Mouse (Mus musculus): Measurements from ENCODE around the gene Taok3. TPM values are rescaled to one million over a fixed set of nuclear protein-coding genes. Genes with fewer than 3 reads are reported as not detected.
A peak's percentile ranks its signal among the peaks of the same experiment; 100 is the strongest.

Taok3 gene
- total and polyA plus RNA-seq, 2 experiments from 2014 or later = 1.1 to 5.8 TPM

DNA sequence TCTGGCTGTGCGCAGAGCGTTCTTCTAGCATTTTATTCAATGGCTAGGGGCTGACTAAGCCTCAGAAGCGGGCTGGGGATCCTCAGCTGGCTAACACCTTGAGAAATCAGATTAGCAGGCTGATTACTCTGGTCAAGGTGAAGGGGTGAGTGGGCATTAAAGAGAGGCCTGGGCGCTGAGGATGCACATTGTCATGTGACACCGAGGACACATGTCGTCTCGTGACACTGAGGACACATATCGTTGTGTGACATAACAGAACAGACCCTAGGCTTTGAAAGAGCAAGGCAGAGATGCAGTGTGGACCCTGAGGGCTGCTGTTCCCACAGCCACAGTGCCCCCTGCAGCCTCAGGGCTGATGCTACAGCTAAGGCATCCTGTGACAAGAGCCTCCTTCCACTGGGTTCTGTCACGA, 23.8 kb downstream of the Taok3 start:
- Histone ChIP-seq H3K4me2 (ENCODE audit: low read depth, low read length) (no peak overlapping the region), H3K27ac (ENCODE audit: low read depth) (no peak overlapping the region), H3K36me3 (replicated peaks; ENCODE audit: control insufficient read depth, insufficient read depth, low read length) (no peaks in the 10 kb centered on the region), H3K4me1 (ENCODE audit: control insufficient read depth, insufficient read depth) (no peaks in the 10 kb centered on the region), H3K27me3 (ENCODE audit: control insufficient read depth, insufficient read depth, low read length) (no peaks in the 10 kb centered on the region), H3K4me3 (ENCODE audit: low read depth, low read length) (no peak overlapping the region), H3K9me3 (replicated peaks; ENCODE audit: control insufficient read depth, low read length) (peaks cover 4% of the 10 kb centered on the region; the same call in 1 of the 2 replicates), H3K9ac (replicated peaks; ENCODE audit: low read depth, low read length) (no peak overlapping the region)
- no peak for TF ChIP-seq EP300 (IDR thresholded peaks at IDR 0.05; ENCODE audit: low read depth)
- peak; percentile 59 for TF ChIP-seq CTCF (IDR thresholded peaks at IDR 0.05; ENCODE audit: low read depth)
- peak; percentile 31 for DNase-seq (ENCODE audit: low spot score)
- ATAC-seq (ENCODE audit: insufficient read depth, low read depth) = peak; percentile 39; the same call in 1 of the 2 replicates
- WGBS = 45% methylated on average over 9 of the region's 9 CpGs

DNA sequence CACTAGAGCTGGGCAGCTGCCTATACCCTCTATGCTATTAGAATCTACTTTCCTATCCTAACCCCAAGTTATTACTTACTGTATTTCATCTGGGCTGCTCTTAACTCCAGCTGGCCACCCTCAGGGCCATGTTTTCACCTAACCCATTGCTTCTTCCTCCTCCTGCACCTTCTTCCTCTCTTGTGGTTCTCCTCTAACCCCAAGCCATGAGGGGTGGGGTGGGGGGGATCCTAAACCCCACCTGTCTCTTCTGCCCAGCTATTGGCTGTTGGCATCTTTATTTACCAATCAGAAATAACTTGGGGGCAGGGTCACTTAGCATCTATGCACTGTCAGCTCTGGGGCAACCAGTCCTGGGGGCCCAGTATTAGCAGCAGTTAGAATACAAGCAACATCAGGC, 26.2 kb downstream of the Taok3 start:
- Histone ChIP-seq H3K36me3 (replicated peaks; ENCODE audit: control insufficient read depth, insufficient read depth, low read length) (no peaks in the 10 kb centered on the region), H3K27ac (ENCODE audit: low read depth) (no peak overlapping the region), H3K27me3 (ENCODE audit: control insufficient read depth, insufficient read depth, low read length) (no peaks in the 10 kb centered on the region), H3K9me3 (replicated peaks; ENCODE audit: control insufficient read depth, low read length) (peaks cover 4% of the 10 kb centered on the region; the same call in 1 of the 2 replicates), H3K4me1 (ENCODE audit: control insufficient read depth, insufficient read depth) (no peaks in the 10 kb centered on the region), H3K4me2 (ENCODE audit: low read depth, low read length) (no peak overlapping the region), H3K4me3 (ENCODE audit: low read depth, low read length) (no peak overlapping the region), H3K9ac (replicated peaks; ENCODE audit: low read depth, low read length) (no peak overlapping the region)
- TF ChIP-seq EP300 (IDR thresholded peaks at IDR 0.05; ENCODE audit: low read depth) = no peak
- no peak for TF ChIP-seq CTCF (IDR thresholded peaks at IDR 0.05; ENCODE audit: low read depth)
- DNase-seq (ENCODE audit: low spot score) (no peak), ATAC-seq (ENCODE audit: insufficient read depth, low read depth) (no peak)

DNA sequence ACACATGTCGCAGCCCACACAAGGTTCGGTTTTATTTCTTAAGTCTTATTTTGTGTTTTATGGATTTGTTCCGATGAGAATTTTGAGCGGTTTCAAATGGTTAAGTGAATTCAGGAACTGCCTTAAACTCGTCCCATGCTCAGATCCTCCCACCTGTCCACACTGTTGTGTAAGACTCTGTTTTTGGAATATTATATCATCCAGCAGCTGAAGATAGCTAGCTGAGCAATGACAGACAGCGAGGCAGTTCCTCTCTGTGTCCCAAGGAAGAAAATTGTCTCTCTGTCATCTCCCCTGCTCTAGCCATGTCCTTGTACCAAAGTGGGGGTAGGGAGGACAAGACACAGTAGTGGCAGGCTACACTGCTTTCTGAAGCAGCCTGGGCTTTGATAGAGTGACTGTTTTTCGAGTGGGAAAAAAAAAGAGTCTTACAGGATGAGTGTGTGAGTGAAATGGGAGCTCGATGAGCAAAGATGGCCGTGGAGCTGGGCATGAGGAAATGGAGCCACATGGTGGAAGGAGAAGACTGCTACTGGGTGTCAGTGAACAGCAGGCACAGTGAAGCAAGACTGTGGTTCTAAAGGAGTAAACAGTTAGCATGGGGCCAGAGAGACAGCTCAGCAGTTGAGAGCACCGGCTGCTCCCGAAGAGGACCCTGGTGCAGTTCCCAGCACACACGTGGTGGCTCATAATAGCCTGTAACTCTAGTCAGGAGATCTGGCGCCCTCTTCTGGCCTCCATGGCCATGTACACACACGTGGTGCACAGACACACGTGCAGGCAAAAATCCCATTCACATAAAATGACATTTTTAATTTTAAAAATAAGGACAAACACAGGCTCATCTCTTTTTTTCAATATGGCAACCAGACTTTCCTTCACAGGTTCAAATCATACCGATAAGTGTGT, 27.5 kb downstream of the Taok3 start:
- H3K36me3 ChIP-seq (replicated peaks; ENCODE audit: control insufficient read depth, insufficient read depth, low read length) = no peaks in the 10 kb centered on the region
- ATAC-seq (ENCODE audit: insufficient read depth, low read depth) (0 out of 2 replicates have a peak, but pooled peaks have one; percentile 36), DNase-seq (ENCODE audit: low spot score) (no peak)
- 0 out of 2 replicates have a peak overlapping the region, but pooled peaks have one; percentile 17 for H3K27ac ChIP-seq (ENCODE audit: low read depth)
- WGBS = 78% methylated on average over 16 of the region's 16 CpGs
- no peak overlapping the region for H3K4me3 ChIP-seq (ENCODE audit: low read depth, low read length)
- TF ChIP-seq CTCF (IDR thresholded peaks at IDR 0.05; ENCODE audit: low read depth) (no peak), EP300 (IDR thresholded peaks at IDR 0.05; ENCODE audit: low read depth) (no peak)
- no peaks in the 10 kb centered on the region for H3K27me3 ChIP-seq (ENCODE audit: control insufficient read depth, insufficient read depth, low read length)
- peaks cover 4% of the 10 kb centered on the region; the same call in 1 of the 2 replicates for H3K9me3 ChIP-seq (replicated peaks; ENCODE audit: control insufficient read depth, low read length)
- no peaks in the 10 kb centered on the region for H3K4me1 ChIP-seq (ENCODE audit: control insufficient read depth, insufficient read depth)
- no peak overlapping the region for H3K4me2 ChIP-seq (ENCODE audit: low read depth, low read length)
- no peak overlapping the region for H3K9ac ChIP-seq (replicated peaks; ENCODE audit: low read depth, low read length)

DNA sequence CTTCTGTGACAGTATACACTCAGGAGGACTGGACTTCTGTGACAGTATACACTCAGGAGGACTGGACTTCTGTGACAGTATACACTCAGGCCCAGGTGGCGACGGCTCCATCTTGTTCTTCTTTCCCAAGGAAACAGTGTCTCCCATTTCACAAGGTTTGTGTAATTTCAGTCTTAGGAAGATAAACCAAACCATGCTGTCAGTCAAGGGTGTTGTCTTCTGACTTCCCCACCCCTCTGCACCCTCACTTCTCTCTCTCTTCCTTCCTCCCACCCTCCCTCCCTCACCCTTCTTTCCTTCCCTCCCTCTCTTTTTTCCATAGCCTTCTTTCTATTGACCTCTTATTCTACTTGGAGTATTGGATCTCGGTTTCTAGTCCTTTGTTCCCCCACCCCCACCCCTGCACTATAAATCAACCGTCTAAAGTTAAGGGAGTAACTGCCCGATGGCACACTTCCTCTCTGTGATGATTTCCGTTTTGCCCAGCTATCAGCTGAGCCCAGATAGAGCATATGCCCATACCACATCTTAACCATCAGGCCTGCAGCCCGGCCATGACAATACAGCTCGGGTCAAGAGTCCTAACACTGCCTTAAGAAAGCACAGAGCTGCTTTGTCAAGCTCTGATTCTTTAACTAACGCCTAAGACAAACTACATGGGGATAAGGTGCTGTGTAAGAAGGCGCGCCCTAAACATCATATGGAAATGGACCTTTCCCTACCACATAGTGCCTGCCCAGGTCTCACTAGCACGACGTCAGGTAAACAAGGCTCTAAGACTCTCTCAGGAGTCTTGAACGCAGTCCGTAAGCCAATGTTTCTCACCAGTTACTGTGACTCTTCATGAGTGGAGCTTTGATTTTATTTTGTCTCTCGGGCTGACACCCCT, 29.4 kb downstream of the Taok3 start:
- no peak for DNase-seq (ENCODE audit: low spot score)
- no peak overlapping the region for H3K4me3 ChIP-seq (ENCODE audit: low read depth, low read length)
- WGBS = 62% methylated on average over 16 of the region's 16 CpGs
- ATAC-seq (ENCODE audit: insufficient read depth, low read depth) = no peak
- H3K4me2 ChIP-seq (ENCODE audit: low read depth, low read length) = no peak overlapping the region
- no peaks in the 10 kb centered on the region for H3K4me1 ChIP-seq (ENCODE audit: control insufficient read depth, insufficient read depth)
- no peak overlapping the region for H3K9ac ChIP-seq (replicated peaks; ENCODE audit: low read depth, low read length)
- no peaks in the 10 kb centered on the region for H3K36me3 ChIP-seq (replicated peaks; ENCODE audit: control insufficient read depth, insufficient read depth, low read length)
- TF ChIP-seq EP300 (IDR thresholded peaks at IDR 0.05; ENCODE audit: low read depth) = no peak
- TF ChIP-seq CTCF (IDR thresholded peaks at IDR 0.05; ENCODE audit: low read depth) = no peak
- no peaks in the 10 kb centered on the region for H3K27me3 ChIP-seq (ENCODE audit: control insufficient read depth, insufficient read depth, low read length)
- peaks cover 4% of the 10 kb centered on the region; the same call in 1 of the 2 replicates for H3K9me3 ChIP-seq (replicated peaks; ENCODE audit: control insufficient read depth, low read length)
- no peak overlapping the region for H3K27ac ChIP-seq (ENCODE audit: low read depth)

DNA sequence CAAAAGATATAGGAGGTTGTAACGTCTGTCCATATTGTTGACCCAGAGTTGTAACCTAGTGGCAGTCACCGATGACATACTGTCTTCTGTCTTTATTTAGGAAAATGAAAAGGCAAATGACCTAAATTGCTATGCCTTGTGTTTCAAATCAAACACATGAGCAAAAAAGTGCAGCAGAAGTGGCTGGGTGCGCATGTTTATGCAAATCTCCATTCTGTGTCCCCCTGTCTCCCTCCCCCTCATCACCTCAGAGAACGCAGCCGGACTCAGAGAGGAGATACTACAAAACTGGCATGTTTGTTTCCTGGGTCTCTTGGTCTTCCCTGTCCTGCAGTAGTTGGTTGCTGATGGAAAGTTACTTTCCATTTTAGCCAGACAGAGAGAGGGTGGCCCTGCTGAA, 30.1 kb downstream of the Taok3 start:
- TF ChIP-seq EP300 (IDR thresholded peaks at IDR 0.05; ENCODE audit: low read depth) (no peak), CTCF (IDR thresholded peaks at IDR 0.05; ENCODE audit: low read depth) (no peak)
- Histone ChIP-seq H3K9ac (replicated peaks; ENCODE audit: low read depth, low read length) (no peak overlapping the region), H3K9me3 (replicated peaks; ENCODE audit: control insufficient read depth, low read length) (peaks cover 4% of the 10 kb centered on the region; the same call in 1 of the 2 replicates), H3K36me3 (replicated peaks; ENCODE audit: control insufficient read depth, insufficient read depth, low read length) (no peaks in the 10 kb centered on the region), H3K4me2 (ENCODE audit: low read depth, low read length) (no peak overlapping the region), H3K27ac (ENCODE audit: low read depth) (no peak overlapping the region), H3K4me3 (ENCODE audit: low read depth, low read length) (no peak overlapping the region), H3K27me3 (ENCODE audit: control insufficient read depth, insufficient read depth, low read length) (no peaks in the 10 kb centered on the region), H3K4me1 (ENCODE audit: control insufficient read depth, insufficient read depth) (no peaks in the 10 kb centered on the region)
- DNase-seq (ENCODE audit: low spot score) (no peak), ATAC-seq (ENCODE audit: insufficient read depth, low read depth) (no peak)
- WGBS = 81% methylated on average over 5 of the region's 5 CpGs
